Mouse (Mus musculus) limb, embryonic 11.5 days (tissue): ENCODE data around the gene Ccdc65. TPM values are rescaled to one million over a fixed set of nuclear protein-coding genes. Genes with fewer than 3 reads are reported as not detected.

Experiments
- ATAC-seq: fragments of 200-750 bp; cut with Nextera tagmentation; 2 replicates; pipeline ENCODE4 v1.8.0; 2017; ENCODE audit warnings: low read depth; ENCODE audit not compliant: insufficient number of reproducible peaks, low FRiP score, low TSS enrichment
- DNase-seq: peaks from one replicate; pipeline ENCODE4 v3.0.0-alpha.2; 2015; ENCODE audit warnings: low spot score
- H3K27ac ChIP-seq: fragments of 300-500 bp; sonication (generic); replicated peaks from 2 replicates; pipeline ENCODE4 v1.5.1; 2014; ENCODE audit warnings: low read depth, mild to moderate bottlenecking, low read length
- H3K27me3 ChIP-seq: fragments of 300-500 bp; sonication (generic); 2 replicates; pipeline ENCODE4 v1.6.1; 2014; ENCODE audit warnings: mild to moderate bottlenecking, low read length, mixed read lengths; ENCODE audit not compliant: control insufficient read depth, insufficient read depth
- H3K36me3 ChIP-seq: fragments of 300-500 bp; sonication (generic); 2 replicates; pipeline ENCODE4 v1.6.1; 2014; ENCODE audit warnings: mild to moderate bottlenecking, low read length, moderate library complexity, mixed read lengths; ENCODE audit not compliant: control insufficient read depth, insufficient read depth
- H3K4me1 ChIP-seq: fragments of 300-500 bp; sonication (generic); 2 replicates; pipeline ENCODE4 v1.6.1; 2014; ENCODE audit warnings: low read length, mixed read lengths; ENCODE audit not compliant: control insufficient read depth, insufficient read depth
- H3K4me2 ChIP-seq: fragments of 300-500 bp; sonication (generic); 2 replicates; pipeline ENCODE4 v1.6.1; 2014; ENCODE audit warnings: low read depth, mild to moderate bottlenecking, moderate library complexity; ENCODE audit not compliant: severe bottlenecking
- H3K4me3 ChIP-seq: fragments of 300-500 bp; sonication (generic); 2 replicates; pipeline ENCODE4 v1.5.1; 2014; ENCODE audit warnings: low read depth, low read length
- H3K9ac ChIP-seq: fragments of 300-500 bp; sonication (generic); 2 replicates; pipeline ENCODE4 v1.6.1; 2014; ENCODE audit warnings: mild to moderate bottlenecking, low read length
- H3K9me3 ChIP-seq: fragments of 300-500 bp; sonication (generic); 2 replicates; pipeline ENCODE4 v1.6.1; 2016; ENCODE audit warnings: low read length; ENCODE audit not compliant: control insufficient read depth
- WGBS: fragments of 180-500 bp; shearing (Covaris S2); extraction: QIAGEN DNeasy Blood & Tissue Kit; methylation state at CpG from one replicate; pipeline ENCODE4 v1.1.7; 2014; 5-methylcytosine and 5-hydroxymethylcytosine counted together
- polyA plus RNA-seq: library from polyadenylated mRNA; unstranded; fragments of >200 nt; fragmentation: Nextera tagmentation; extraction: Ambion mirVana; gene quantifications from 2 replicates; pipeline ENCODE4 v1.2.1, GENCODE M21; 2014

Gene Ccdc65
- polyA plus RNA-seq, 1 experiment from 2014 or later = 0.48 TPM

- Histone ChIP-seq H3K27ac (no peak overlapping the region), H3K9me3 (no peaks in the 10 kb centered on the region), H3K4me3 (no peak overlapping the region), H3K4me2 (no peak overlapping the region), H3K9ac (no peak overlapping the region), H3K4me1 (no peaks in the 10 kb centered on the region), H3K27me3 (no peaks in the 10 kb centered on the region), H3K36me3 (no peaks in the 10 kb centered on the region)
- DNase-seq = no peak
- WGBS = 86% methylated on average over 1 of the region's 1 CpGs
- ATAC-seq = no peak
Observed at GRCm38 (mm10) chr15:98683746-98684145, 24.3 kb upstream of the Ccdc65 start.

- 69% methylated on average over 3 of the region's 3 CpGs for WGBS
- ATAC-seq (no peak), DNase-seq (no peak)
- no peak overlapping the region for H3K27ac ChIP-seq
- H3K4me3 ChIP-seq = no peak overlapping the region
- H3K9ac ChIP-seq = no peak overlapping the region
- no peaks in the 10 kb centered on the region for H3K9me3 ChIP-seq
- no peaks in the 10 kb centered on the region for H3K4me1 ChIP-seq
- H3K4me2 ChIP-seq = no peak overlapping the region
- H3K27me3 ChIP-seq = no peaks in the 10 kb centered on the region
- no peaks in the 10 kb centered on the region for H3K36me3 ChIP-seq
Observed at GRCm38 (mm10) chr15:98685926-98686325, 22.1 kb upstream of the Ccdc65 start.

- DNase-seq = no peak
- H3K36me3 ChIP-seq = no peaks in the 10 kb centered on the region
- no peak overlapping the region for H3K4me3 ChIP-seq
- no peak overlapping the region for H3K4me2 ChIP-seq
- H3K27ac ChIP-seq = no peak overlapping the region
- no peaks in the 10 kb centered on the region for H3K9me3 ChIP-seq
- H3K27me3 ChIP-seq = no peaks in the 10 kb centered on the region
- no peaks in the 10 kb centered on the region for H3K4me1 ChIP-seq
- WGBS = 84% methylated on average over 2 of the region's 2 CpGs
- no peak overlapping the region for H3K9ac ChIP-seq
- no peak for ATAC-seq
Observed at GRCm38 (mm10) chr15:98689682-98690081, 18.3 kb upstream of the Ccdc65 start.

GRCm38 (mm10) chr15:98691486-98692147 is 16.4 kb upstream of the Ccdc65 start:
- no peak overlapping the region for H3K9ac ChIP-seq
- no peak overlapping the region for H3K27ac ChIP-seq
- no peak for DNase-seq
- H3K36me3 ChIP-seq = no peaks in the 10 kb centered on the region
- H3K4me3 ChIP-seq = no peak overlapping the region
- no peak overlapping the region for H3K4me2 ChIP-seq
- WGBS = 43% methylated on average over 7 of the region's 7 CpGs
- H3K27me3 ChIP-seq = no peaks in the 10 kb centered on the region
- H3K4me1 ChIP-seq = no peaks in the 10 kb centered on the region
- no peak for ATAC-seq
- H3K9me3 ChIP-seq = no peaks in the 10 kb centered on the region

GRCm38 (mm10) chr15:98692171-98692715 is 15.8 kb upstream of the Ccdc65 start:
- no peaks in the 10 kb centered on the region for H3K27me3 ChIP-seq
- WGBS = 59% methylated on average over 11 of the region's 11 CpGs
- no peak overlapping the region for H3K4me2 ChIP-seq
- no peak for DNase-seq
- no peak overlapping the region for H3K4me3 ChIP-seq
- no peaks in the 10 kb centered on the region for H3K9me3 ChIP-seq
- no peaks in the 10 kb centered on the region for H3K36me3 ChIP-seq
- H3K4me1 ChIP-seq = no peaks in the 10 kb centered on the region
- no peak overlapping the region for H3K9ac ChIP-seq
- no peak for ATAC-seq
- H3K27ac ChIP-seq = no peak overlapping the region

- peaks cover 11% of the 10 kb centered on the region for H3K27me3 ChIP-seq
- H3K4me3 ChIP-seq = no peak overlapping the region
- no peak overlapping the region for H3K27ac ChIP-seq
- H3K9ac ChIP-seq = 0 out of 2 replicates have a peak overlapping the region, but pooled peaks have one; percentile 7
- 49% methylated on average over 9 of the region's 9 CpGs for WGBS
- H3K36me3 ChIP-seq = no peaks in the 10 kb centered on the region
- 0 out of 2 replicates have a peak, but pooled peaks cover 3% of the 10 kb centered on the region for H3K4me1 ChIP-seq
- no peak for ATAC-seq
- H3K9me3 ChIP-seq = no peaks in the 10 kb centered on the region
- DNase-seq = no peak
- H3K4me2 ChIP-seq = no peak overlapping the region
Observed at GRCm38 (mm10) chr15:98695726-98696125, 12.3 kb upstream of the Ccdc65 start.

- Histone ChIP-seq H3K36me3 (no peaks in the 10 kb centered on the region), H3K9ac (no peak overlapping the region), H3K27me3 (peaks cover 16% of the 10 kb centered on the region), H3K4me1 (0 out of 2 replicates have a peak, but pooled peaks cover 3% of the 10 kb centered on the region), H3K27ac (no peak overlapping the region), H3K4me2 (no peak overlapping the region), H3K4me3 (no peak overlapping the region), H3K9me3 (no peaks in the 10 kb centered on the region)
- no peak for ATAC-seq
- 57% methylated on average over 8 of the region's 8 CpGs for WGBS
- no peak for DNase-seq
Observed at GRCm38 (mm10) chr15:98696216-98696615, 11.8 kb upstream of the Ccdc65 start.

GRCm38 (mm10) chr15:98699190-98700105 is 8.6 kb upstream of the Ccdc65 start:
- H3K27ac ChIP-seq = no peak overlapping the region
- H3K4me2 ChIP-seq = peak overlapping the region; percentile 54
- H3K4me3 ChIP-seq = peak overlapping the region; percentile 25; the same call in 1 of the 2 replicates
- peak overlapping the region; percentile 34; the same call in 1 of the 2 replicates for H3K9ac ChIP-seq
- H3K9me3 ChIP-seq = no peaks in the 10 kb centered on the region
- no peaks in the 10 kb centered on the region for H3K36me3 ChIP-seq
- H3K27me3 ChIP-seq = peaks cover 19% of the 10 kb centered on the region
- WGBS = 5% methylated on average over 40 of the region's 40 CpGs
- 0 out of 2 replicates have a peak, but pooled peaks cover 3% of the 10 kb centered on the region for H3K4me1 ChIP-seq
- 0 out of 2 replicates have a peak, but pooled peaks have one; percentile 51 for ATAC-seq
- DNase-seq = peak; percentile 93
